Mouse (Mus musculus) v-Abl transformed pro-B cells (cell line): ENCODE data around the gene Rogdi.

Experiments used
- in situ Hi-C, 2 experiments: fragments of 400-800 bp; cut with MboI; formaldehyde crosslinking; loops; one replicate each; pipeline ENCODE4 v1.15.1; 2025; ENCODE audit not compliant: unreplicated experiment in 2 of 2

Gene Rogdi

DNA sequence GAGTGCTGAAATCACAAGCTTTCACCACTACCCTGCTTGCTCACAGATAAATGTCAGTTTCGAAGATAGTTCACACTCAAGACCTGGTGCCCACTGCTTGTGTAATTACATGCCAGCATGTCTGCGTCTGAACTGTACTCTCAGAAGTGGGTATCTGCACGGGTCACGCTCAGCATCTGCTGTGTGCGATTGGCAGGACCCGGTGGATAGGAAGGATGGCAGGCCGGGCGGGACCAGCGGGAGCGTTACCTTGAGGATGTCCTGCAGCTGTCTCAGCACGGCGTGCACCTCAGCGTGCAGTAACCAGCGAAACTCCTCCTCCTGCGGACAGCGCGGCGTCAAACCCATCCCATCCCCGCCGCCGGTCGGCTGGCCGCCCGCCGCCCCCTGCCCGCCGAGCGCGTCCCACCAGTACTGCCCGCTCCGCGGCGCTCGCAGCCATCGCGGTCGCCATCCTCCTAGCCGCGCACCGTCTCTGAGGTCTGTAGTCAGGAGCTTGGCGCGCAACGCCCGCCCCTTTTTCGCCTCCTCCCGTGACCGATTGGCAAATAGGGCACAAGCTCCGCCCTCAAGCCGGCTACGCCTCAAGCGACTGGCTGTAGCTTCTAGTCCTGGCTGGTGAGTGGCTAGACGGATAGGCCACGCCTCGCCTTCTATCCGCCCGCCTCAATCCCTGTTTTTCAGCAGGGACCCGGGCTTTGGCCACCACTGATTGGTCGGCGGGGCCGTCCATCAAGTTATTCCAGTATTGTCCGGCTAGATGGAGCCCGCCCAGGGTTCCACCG, at the start of gene Rogdi:
Gene Rogdi, minus strand, starts transcription at position 500 of the 785 bp plus-strand sequence.
- in situ Hi-C loops = loop anchor here in 1 of 2 experiments (5.0 kb wide), 1 partner anchor 36 kb away; no protein-coding TSS in a partner anchor

GRCm38 (mm10) chr16:5058114-5058513, 44.8 kb upstream of the Rogdi start:
- in situ Hi-C loops = loop anchor here (5.0 to 25.0 kb wide), 3 partner anchors 84 to 946 kb away; no protein-coding TSS in a partner anchor

- in situ Hi-C loops = loop anchor here in 1 of 2 experiments (10.0 to 25.0 kb wide), 2 partner anchors 144 to 938 kb away; no protein-coding TSS in a partner anchor
Observed at GRCm38 (mm10) chr16:5050251-5051110, 37.1 kb upstream of the Rogdi start.

- in situ Hi-C loops = loop anchor here in 1 of 2 experiments (10.0 to 25.0 kb wide), 2 partner anchors 145 to 938 kb away; no protein-coding TSS in a partner anchor
Observed at GRCm38 (mm10) chr16:5049774-5050234, 36.5 kb upstream of the Rogdi start, which contains the start of the genes Glyr1 and Ubn1. Glyr1 (minus strand) TSS chr16:5049863. Ubn1 (plus strand) TSS chr16:5050057.

GRCm38 (mm10) chr16:5049182-5049773, 35.9 kb upstream of the Rogdi start:
- in situ Hi-C loops = no loop called here

DNA sequence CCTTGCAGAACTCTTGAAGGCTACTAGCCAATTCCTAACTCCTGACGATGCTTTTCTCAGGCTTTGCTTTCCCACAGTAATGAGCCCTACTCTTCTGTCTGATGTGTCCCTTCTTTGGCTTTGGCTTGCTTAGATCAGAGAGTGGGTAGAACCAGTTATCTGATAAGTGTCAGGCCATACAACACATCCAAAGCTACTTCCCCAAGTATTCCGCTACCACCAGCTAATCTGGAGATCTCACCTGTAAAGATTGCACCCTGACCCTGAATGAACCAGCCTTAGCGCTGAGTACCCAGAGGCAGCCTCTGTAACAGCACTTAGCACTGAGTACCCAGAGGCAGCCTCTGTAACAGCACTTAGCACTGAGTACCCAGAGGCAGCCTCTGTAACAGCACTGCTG, 32.0 kb upstream of the Rogdi start:
- in situ Hi-C loops = no loop called here

- in situ Hi-C loops = no loop called here
Observed at GRCm38 (mm10) chr16:5036649-5037234, 23.4 kb upstream of the Rogdi start.

- in situ Hi-C loops = no loop called here
Observed at GRCm38 (mm10) chr16:5035591-5035990, 22.2 kb upstream of the Rogdi start.

DNA sequence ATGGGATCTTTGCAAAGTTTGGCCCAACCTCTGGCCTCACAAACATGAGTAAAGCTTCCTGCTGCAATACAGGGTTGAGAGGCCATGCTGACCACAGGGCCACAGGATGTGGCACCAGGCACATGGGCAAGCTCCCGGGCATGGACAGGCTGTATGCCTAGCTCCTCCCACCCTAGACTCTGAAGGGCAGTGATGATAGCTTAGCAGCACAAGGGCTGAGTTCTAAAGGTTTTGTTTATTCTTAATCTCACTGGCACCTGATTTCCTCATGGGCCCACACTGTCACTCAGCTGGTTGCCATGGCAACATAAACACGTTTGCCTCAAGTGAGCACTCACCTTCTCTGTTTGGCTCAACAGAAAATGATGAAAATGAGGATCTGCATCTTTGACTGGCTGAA, 16.5 kb upstream of the Rogdi start:
- in situ Hi-C loops = no loop called here

DNA sequence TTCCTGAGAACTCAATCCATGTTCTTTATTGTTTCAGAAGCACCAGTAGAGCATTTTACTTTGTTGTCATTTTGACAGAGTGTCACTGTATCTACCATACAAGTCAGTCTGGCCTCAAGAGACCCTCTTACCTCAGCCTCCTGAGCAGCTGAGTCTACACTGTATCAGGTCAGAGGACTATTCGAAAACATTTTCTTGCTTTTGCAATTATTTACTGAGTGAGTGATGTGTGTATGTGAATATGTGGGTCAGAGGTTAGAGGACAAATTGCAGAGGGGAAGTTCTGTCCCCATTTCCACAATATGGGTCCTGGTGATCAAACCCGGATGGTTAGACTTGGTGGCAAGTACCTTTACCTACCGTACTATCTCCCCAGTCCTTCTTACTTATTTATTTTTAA, 10.7 kb upstream of the Rogdi start:
- in situ Hi-C loops = no loop called here

DNA sequence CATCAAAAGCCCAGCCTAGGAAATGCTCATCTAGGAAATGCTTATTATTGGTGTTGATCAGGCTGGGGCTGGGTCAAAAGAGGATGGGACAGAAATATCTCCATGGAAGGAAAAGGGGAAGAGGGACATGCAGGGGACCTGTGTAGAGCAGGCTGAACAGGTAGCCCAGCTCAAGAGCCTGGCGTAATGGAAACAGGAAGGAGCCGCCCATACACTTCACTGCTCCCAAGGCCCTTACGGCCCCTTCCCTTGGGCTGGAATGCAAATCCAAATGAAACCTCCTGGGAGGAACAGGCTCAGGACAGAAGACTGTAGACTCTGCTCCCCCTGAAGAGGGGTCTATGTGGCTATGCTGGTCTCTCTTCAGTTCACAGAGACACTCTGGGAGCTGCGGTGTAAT, 1.2 kb upstream of the Rogdi start:
- in situ Hi-C loops = loop anchor here in 1 of 2 experiments (5.0 kb wide), 1 partner anchor 37 kb away; no protein-coding TSS in a partner anchor

DNA sequence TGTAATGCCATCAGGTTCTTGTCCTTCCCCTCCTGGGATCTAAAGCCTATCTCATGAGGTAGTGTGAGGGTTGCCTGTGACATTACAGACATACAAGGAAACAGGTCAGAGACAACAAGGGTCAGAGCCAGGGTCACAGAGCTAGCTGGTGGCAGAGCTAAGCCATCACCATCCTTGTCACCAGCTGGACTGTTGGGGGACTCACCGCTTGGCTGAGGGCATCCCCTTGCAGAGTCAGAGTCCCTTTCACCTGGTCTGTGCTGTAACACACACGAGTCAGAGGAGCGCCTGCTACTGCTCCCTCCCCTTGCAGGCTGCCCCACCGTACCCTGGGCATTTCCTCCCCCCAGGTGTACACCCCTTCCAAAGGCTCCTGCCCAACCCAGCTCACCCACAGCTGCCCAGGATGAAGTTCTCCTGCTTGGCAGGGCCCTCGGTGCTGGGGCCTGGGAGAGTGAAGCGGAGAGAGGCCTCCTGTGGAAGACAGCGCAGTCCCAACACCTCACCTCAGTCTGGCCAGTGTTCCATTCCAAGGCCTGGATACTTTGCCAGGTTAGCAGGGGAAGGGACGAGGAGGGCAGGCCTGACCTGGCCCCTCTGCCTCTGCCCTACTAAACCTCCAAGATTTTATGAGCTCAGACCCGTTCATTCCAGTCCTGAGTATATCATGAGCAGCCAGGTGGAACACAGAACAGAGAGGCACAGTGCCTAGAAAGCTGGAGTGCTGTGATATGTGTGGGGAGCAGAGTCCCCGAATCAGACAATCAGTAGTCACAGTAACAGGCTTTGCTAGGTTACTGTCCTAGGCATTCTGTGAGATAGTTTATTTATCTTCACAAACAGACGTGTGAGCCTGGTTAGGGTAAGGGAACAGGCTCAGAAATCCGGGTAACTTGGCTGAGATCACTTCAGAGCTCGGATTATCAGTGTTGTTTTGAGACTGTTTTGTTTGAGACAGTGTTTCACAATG, 1.0 kb downstream of the Rogdi start:
- in situ Hi-C loops = loop anchor here in 1 of 2 experiments (5.0 kb wide), 1 partner anchor 35 kb away; no protein-coding TSS in a partner anchor

DNA sequence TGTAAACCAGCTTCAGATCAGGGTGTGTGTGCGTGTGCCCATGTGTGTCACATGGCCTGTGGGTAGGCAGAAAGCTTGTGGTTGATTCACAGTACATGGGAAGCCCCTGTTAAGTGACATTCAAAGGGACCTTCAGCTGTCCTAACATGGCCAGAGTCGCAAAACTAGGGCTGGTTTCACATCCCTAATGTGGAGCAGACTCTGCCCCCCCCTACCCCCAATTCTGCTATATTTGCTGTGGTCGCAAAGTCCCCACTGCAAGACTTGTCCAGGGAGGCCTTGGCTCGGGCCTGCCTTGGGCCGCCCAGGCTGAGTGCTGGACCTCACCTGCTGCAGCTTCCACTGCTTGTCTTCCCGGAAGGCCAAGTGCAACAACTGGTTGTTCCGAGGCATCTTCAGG, 2.1 kb downstream of the Rogdi start:
- in situ Hi-C loops = loop anchor here in 1 of 2 experiments (5.0 kb wide), 1 partner anchor 34 kb away; no protein-coding TSS in a partner anchor

DNA sequence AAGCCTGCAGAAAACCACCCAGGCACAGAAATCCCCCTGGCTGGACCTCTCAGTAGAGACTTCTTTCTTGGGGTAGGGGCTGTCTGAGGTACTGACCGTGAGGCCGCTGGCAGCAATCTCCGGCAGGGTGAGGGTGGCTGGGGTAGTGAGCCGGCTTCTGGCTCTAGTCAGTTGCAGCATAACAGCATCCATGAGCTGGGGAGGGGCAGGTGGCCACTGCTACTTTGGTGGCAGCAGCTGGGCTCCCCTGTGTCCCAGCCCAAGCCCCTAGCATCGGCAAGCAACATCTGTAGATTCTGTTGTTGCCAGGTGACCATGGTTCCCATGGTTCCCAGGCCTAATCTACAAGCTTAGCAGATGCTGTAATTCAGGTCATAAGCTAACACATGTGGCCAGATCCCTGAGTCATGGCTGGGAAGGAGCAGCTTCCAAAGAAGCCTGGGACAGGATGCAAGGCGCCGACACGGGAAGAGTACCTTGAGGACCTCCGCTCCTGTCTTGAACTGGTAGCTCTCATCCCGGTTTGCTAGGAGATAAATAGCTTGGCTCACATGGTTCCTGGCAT, 2.9 kb downstream of the Rogdi start:
- in situ Hi-C loops = loop anchor here in 1 of 2 experiments (5.0 kb wide), 1 partner anchor 33 kb away; no protein-coding TSS in a partner anchor

- in situ Hi-C loops = loop anchor here in 1 of 2 experiments (5.0 kb wide), 1 partner anchor 41 kb away; no protein-coding TSS in a partner anchor
Observed at GRCm38 (mm10) chr16:5008076-5008475, 5.3 kb downstream of the Rogdi start.

GRCm38 (mm10) chr16:5007492-5007891, 5.9 kb downstream of the Rogdi start:
- in situ Hi-C loops = loop anchor here in 1 of 2 experiments (5.0 kb wide), 1 partner anchor 40 kb away; no protein-coding TSS in a partner anchor

DNA sequence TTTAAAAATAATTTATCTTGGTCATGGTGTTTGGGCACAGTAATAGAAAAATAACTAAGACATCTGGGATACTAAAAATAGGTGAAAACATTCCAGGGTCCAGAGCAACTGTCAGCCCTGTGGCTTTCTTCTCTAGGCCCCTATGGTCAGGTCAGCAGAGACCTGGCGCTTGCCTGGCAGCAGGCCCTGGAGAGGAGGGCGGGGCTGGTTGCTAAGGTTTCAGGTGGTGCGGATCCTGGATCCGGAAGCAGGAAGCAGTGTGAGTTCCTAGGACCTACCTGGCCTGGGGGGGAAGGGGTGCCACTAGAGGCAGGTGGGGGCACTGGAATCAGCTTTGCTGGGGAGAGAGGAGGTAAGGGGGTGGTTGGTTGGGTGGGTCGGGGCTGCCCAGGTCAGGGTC, 6.3 kb downstream of the Rogdi start, which contains the start of gene Smim22:
Gene Smim22, plus strand, starts transcription at position 222 of the 400 bp plus-strand sequence.
- in situ Hi-C loops = loop anchor here in 1 of 2 experiments (5.0 kb wide), 1 partner anchor 40 kb away; no protein-coding TSS in a partner anchor

- in situ Hi-C loops = no loop called here
Observed at GRCm38 (mm10) chr16:5000611-5001010, 12.7 kb downstream of the Rogdi start.
